Mouse (Mus musculus) liver, adult 2 months (tissue): ENCODE data around the gene Mtch1.

Experiments used
- CTCF ChIP-seq: fragments of 200-500 bp; IDR thresholded peaks from 2 replicates; pipeline ENCODE4 v1.5.1; 2011; ENCODE audit warnings: low read depth, low read length, control low read depth
- POLR2A ChIP-seq: fragments of 200-500 bp; IDR thresholded peaks from 2 replicates; pipeline ENCODE4 v1.6.1; 2011; ENCODE audit warnings: low read length, control low read depth; ENCODE audit not compliant: insufficient read depth; ENCODE audit errors: extremely low read depth

GRCm38 (mm10) chr17:29346496-29347125, 1.1 kb downstream of the Mtch1 start:
- no peak for TF ChIP-seq CTCF
- no peak for TF ChIP-seq POLR2A
